Mouse (Mus musculus) midbrain, embryonic 16.5 days (tissue): ENCODE results near the gene Ethe1. TPM values are rescaled to one million over a fixed set of nuclear protein-coding genes. Genes with fewer than 3 reads are reported as not detected.

ENCODE experiments used
- ATAC-seq: fragments of 200-750 bp; cut with Nextera tagmentation; 2 replicates; pipeline ENCODE4 v1.8.0; 2017; ENCODE audit warnings: moderate TSS enrichment
- H3K27ac ChIP-seq: fragments of 300-500 bp; sonication (generic); 2 replicates; pipeline ENCODE4 v1.5.1; 2014; ENCODE audit warnings: mild to moderate bottlenecking, low read length, mixed read lengths
- H3K27me3 ChIP-seq: fragments of 300-500 bp; sonication (generic); 2 replicates; pipeline ENCODE4 v1.6.1; 2014; ENCODE audit warnings: low read depth, low read length, mixed read lengths; ENCODE audit not compliant: control insufficient read depth, insufficient read depth
- H3K36me3 ChIP-seq: fragments of 300-500 bp; sonication (generic); 2 replicates; pipeline ENCODE4 v1.6.1; 2014; ENCODE audit warnings: mild to moderate bottlenecking, low read length, moderate library complexity, mixed read lengths; ENCODE audit not compliant: control insufficient read depth, insufficient read depth
- H3K4me1 ChIP-seq: fragments of 300-500 bp; sonication (generic); 2 replicates; pipeline ENCODE4 v1.6.1; 2014; ENCODE audit warnings: mild to moderate bottlenecking, low read length, mixed read lengths; ENCODE audit not compliant: control insufficient read depth, insufficient read depth
- H3K4me2 ChIP-seq: fragments of 300-500 bp; sonication (generic); 2 replicates; pipeline ENCODE4 v1.6.1; 2014; ENCODE audit warnings: mild to moderate bottlenecking, low read length, mixed read lengths
- H3K4me3 ChIP-seq: fragments of 300-500 bp; sonication (generic); 2 replicates; pipeline ENCODE4 v1.5.1; 2014; ENCODE audit warnings: low read depth, mild to moderate bottlenecking, low read length, moderate library complexity, mixed read lengths
- H3K9ac ChIP-seq: fragments of 300-500 bp; sonication (generic); 2 replicates; pipeline ENCODE4 v1.6.1; 2014; ENCODE audit warnings: low read depth, low read length, mixed read lengths
- H3K9me3 ChIP-seq: fragments of 300-500 bp; sonication (generic); replicated peaks from 2 replicates; pipeline ENCODE4 v1.6.1; 2014; ENCODE audit warnings: mild to moderate bottlenecking, low read length, mixed read lengths; ENCODE audit not compliant: control insufficient read depth, poor library complexity, severe bottlenecking
- WGBS: fragments of 180-500 bp; shearing (Covaris S2); extraction: QIAGEN DNeasy Blood & Tissue Kit; methylation state at CpG from one replicate; pipeline ENCODE4 v1.1.7; 2014; 5-methylcytosine and 5-hydroxymethylcytosine counted together
- polyA plus RNA-seq: library from polyadenylated mRNA; unstranded; fragments of >200 nt; fragmentation: Nextera tagmentation; extraction: Ambion mirVana; gene quantifications from 2 replicates; pipeline ENCODE4 v1.2.1, GENCODE M21; 2015

The Ethe1 gene
- polyA plus RNA-seq, 1 experiment from 2014 or later = 30.7 TPM

DNA sequence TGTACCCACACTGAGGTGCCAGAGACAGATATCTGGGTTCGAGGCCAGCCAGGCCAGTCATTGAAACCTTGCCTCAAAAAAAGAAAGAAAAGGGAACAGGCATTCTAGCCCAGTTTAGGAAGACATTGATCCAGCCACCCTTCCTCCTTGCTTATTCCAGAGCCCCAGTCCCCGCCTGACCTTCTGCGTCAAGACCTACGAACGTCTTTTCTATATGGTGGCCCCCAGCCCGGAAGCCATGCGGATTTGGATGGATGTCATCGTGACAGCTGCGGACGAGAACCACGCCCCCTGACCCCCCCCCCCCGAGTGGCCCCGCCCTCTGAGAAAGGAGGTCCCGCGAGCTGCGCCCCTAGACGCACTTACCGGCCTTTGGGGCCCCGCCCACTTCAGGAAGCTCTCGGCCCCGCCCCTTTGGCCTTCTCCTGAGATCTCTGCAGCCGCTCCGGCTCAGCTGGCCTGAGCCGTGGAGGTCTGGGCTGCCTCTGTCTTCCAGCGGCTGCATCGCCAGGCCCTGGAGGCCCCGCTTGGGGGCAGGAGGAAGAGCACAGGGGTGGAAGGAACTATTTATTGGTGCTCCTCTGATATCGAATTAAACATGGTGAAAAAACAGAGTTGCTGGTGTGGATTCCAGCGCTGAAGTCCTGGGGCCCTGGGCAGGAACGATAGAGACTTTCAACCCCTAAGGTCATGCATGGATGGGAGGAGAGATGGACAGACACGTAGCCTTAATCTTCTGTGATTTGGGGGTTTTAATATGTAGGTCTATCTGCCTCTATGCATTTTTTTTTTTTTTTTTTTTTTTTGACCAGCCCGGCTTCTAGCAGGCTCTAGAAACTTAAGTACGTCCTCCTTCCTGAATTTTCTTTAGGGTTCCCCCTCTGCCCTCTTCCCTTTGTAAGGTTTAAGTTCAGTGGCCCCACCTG is 41.6 kb downstream of the Ethe1 start:
- 10% methylated on average over 27 of the region's 33 CpGs for WGBS
- H3K27ac ChIP-seq = no peak overlapping the region; the same call in 1 of the 2 replicates
- H3K9me3 ChIP-seq = no peaks in the 10 kb centered on the region
- H3K27me3 ChIP-seq = no peaks in the 10 kb centered on the region
- H3K9ac ChIP-seq = peak overlapping the region; percentile 66
- peak; percentile 81 for ATAC-seq
- peak overlapping the region; percentile 36 for H3K4me3 ChIP-seq
- peaks cover 6% of the 10 kb centered on the region; the same call in 1 of the 2 replicates for H3K4me1 ChIP-seq
- no peaks in the 10 kb centered on the region for H3K36me3 ChIP-seq
- H3K4me2 ChIP-seq = peak overlapping the region; percentile 72

DNA sequence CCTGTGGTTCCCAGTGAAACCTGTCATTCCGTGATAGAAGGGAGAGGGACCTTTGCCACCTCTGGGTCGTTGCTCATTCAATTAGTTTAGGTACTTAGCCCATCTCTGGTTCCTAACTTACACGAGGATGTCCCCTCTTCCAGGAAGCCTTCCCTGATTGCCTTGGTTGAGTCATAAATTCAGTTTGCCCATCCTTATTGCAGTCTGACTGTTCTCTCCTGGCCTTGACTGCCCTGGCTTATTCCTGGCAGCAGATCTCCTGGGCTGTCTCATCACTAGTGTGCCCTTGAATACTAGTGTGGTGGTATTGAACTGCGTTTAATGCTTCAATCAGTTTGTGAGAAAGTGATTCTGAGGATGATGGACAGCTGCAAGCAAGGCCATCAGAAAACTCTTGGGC is 42.3 kb downstream of the Ethe1 start:
- H3K4me2 ChIP-seq = no peak overlapping the region
- no peak overlapping the region for H3K9ac ChIP-seq
- no peak overlapping the region for H3K27ac ChIP-seq
- H3K4me1 ChIP-seq = peaks cover 6% of the 10 kb centered on the region; the same call in 1 of the 2 replicates
- no peaks in the 10 kb centered on the region for H3K36me3 ChIP-seq
- no peak for ATAC-seq
- H3K4me3 ChIP-seq = no peak overlapping the region
- H3K27me3 ChIP-seq = no peaks in the 10 kb centered on the region
- 74% methylated on average over 4 of the region's 4 CpGs for WGBS
- H3K9me3 ChIP-seq = no peaks in the 10 kb centered on the region

DNA sequence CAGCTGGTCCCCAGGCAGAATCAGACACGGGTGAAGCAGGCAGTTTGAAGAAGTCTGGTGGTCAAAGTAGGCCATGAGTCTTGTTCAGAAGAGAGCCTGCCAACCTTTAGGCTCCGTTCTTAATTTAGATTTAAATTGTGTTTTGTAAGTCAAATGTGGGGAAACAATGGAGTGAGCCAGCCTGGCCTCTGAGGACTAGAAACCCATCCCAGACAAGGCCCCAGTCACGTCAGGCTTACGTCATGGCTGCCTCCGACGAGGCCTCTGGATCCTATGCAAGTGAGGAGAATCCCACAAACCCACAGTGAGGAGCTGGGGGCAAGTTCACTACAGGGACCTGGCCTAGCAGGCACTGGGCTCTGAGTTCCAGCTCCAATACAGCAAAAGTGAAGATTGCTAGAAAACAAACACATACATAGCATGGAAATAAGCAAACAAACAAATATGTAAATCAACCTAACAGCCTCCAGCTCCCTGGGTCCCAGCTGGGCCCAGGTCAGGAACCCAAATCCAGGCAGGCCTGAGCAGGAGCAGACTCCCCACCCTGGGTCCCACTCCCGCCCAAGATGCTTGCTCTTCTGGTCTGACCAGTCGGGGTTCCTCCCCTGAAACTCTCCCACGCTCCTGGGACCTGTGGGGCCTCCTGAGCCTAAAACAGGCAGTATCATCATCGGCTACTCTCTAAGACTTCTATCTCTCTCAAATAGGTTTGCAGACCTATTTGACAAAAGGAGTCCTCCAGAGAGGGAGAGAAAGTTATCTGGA is 43.0 kb downstream of the Ethe1 start:
- no peak for ATAC-seq

DNA sequence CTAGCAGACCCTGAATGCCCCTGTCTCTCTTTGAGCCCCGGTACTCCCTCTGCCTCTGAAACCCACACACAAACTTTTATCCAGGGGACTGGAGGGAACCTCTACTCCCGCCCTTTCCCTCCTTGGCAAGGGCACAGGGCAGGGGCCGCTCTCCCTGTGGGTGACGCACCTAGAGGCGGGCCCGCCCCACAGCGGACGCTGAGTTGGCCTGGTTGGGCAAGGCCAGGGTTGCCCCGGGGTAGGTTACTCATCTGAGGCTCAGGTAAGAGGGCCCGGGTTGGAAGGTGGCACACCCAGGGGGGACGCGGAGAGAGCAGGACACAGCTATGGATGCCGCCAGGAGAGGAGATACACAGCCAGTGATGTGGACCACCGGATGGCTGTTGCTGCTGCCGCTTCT is 48.9 kb downstream of the Ethe1 start, which contains the start of gene Lypd3:
Gene Lypd3, plus strand, starts transcription at position 287 of the 400 bp plus-strand sequence.
- WGBS = 20% methylated on average over 15 of the region's 15 CpGs
- peaks cover 37% of the 10 kb centered on the region for H3K27me3 ChIP-seq
- H3K4me1 ChIP-seq = peaks cover 13% of the 10 kb centered on the region
- H3K27ac ChIP-seq = no peak within 1 kb of the TSS
- peak within 1 kb of the TSS; percentile 36 for H3K4me2 ChIP-seq
- H3K36me3 ChIP-seq = no peaks in the 10 kb centered on the region
- H3K9me3 ChIP-seq = no peaks in the 10 kb centered on the region
- peak within 1 kb of the TSS; percentile 8; the same call in 1 of the 2 replicates for H3K4me3 ChIP-seq
- no peak within 1 kb of the TSS for H3K9ac ChIP-seq
- no peak for ATAC-seq

More for the DNA sequence above, 43.0 kb downstream of the Ethe1 start:
- Histone ChIP-seq H3K9ac (no peak overlapping the region), H3K4me3 (no peak overlapping the region), H3K36me3 (no peaks in the 10 kb centered on the region), H3K27me3 (no peaks in the 10 kb centered on the region), H3K4me1 (peaks cover 6% of the 10 kb centered on the region; the same call in 1 of the 2 replicates), H3K9me3 (no peaks in the 10 kb centered on the region), H3K4me2 (no peak overlapping the region), H3K27ac (no peak overlapping the region)
- WGBS = 70% methylated on average over 10 of the region's 10 CpGs

DNA sequence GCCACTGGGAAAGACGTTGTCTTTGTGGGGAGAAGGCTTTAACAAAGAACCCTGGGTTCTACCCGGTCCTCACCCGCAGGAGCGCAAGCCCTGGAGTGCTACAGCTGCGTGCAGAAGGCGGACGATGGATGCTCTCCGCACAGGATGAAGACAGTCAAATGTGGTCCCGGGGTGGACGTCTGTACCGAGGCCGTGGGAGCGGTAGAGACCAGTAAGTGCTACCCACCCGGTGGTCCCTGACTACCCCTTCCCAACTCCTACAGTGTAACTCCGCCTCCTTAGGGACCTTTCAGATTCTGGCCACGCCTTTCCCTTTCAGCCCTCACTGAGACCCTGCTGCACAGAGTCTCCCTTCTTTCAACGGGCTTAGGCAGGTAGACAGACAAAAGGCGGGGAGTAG is 49.7 kb downstream of the Ethe1 start:
- Histone ChIP-seq H3K27ac (no peak overlapping the region), H3K4me1 (peaks cover 13% of the 10 kb centered on the region), H3K9ac (no peak overlapping the region), H3K9me3 (no peaks in the 10 kb centered on the region), H3K4me3 (peak overlapping the region; percentile 8; the same call in 1 of the 2 replicates), H3K36me3 (no peaks in the 10 kb centered on the region), H3K27me3 (peaks cover 37% of the 10 kb centered on the region), H3K4me2 (peak overlapping the region; percentile 36)
- ATAC-seq = peak; percentile 37; the same call in 1 of the 2 replicates
- under 1% methylated on average over 18 of the region's 18 CpGs for WGBS

DNA sequence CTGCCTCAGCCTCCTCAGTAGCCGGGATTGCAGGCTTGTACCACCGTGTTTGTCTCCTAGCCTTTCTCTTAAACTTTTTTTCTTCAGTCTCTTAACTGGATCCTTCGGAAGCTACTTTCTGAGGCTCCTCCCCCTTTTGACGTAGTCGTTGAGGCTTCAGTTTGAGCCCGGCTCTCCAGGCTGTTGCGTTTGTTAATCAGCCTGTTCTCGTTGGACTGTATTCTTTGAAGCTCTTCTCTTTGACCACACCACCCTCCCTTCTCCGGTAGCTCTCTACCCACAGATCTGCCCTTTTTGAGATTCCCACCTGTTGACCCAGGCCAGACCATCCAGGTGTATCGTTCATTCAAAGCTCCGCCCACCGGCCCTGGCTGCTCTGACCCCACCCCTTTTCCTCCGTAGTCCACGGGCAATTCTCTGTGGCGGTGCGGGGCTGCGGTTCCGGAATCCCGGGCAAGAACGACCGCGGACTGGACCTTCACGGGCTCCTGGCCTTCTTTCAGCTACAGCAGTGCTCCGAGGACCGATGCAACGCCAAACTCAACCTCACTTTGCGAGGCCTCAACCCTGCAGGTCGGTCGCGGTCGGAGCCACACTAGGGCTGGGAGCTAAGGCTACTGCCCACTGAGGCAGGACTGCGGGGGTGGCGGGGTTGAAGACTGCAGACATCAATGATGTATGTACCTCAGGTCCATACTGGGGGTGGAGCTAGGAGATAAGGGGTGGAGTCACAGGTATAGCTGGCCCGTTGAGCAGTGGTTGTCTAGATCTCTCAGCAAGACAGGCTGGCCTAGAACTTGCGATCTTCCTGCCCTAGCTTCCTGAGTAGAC is 50.9 kb downstream of the Ethe1 start:
- Histone ChIP-seq H3K36me3 (no peaks in the 10 kb centered on the region), H3K4me1 (peaks cover 13% of the 10 kb centered on the region), H3K4me3 (peak overlapping the region; percentile 42), H3K27ac (no peak overlapping the region), H3K27me3 (peaks cover 37% of the 10 kb centered on the region), H3K9me3 (no peaks in the 10 kb centered on the region), H3K9ac (peak overlapping the region; percentile 43), H3K4me2 (peak overlapping the region; percentile 82)
- peak; percentile 52 for ATAC-seq
- WGBS = 4% methylated on average over 35 of the region's 35 CpGs

DNA sequence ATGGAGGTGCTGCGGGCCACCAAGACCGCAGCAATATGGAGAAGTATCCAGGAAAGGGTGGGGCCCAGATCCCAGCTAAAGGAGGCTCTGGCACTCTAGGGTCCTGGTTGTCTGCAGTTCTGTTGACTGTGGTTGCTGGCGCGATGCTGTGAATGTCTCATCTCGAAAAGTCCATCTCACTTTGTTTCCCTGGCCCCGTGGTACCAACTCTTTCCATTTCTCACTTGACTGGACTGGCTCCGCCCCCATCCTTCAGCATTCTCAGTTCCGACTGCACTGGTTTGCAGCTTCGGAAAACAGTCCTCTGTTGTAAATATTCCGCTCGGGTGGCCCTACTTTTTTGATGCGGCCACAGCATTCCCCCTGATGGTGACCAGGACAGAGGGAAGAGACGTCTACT is 53.1 kb downstream of the Ethe1 start:
- H3K9ac ChIP-seq = no peak overlapping the region
- H3K4me1 ChIP-seq = peaks cover 13% of the 10 kb centered on the region
- no peak overlapping the region for H3K4me3 ChIP-seq
- WGBS = 63% methylated on average over 13 of the region's 13 CpGs
- H3K4me2 ChIP-seq = no peak overlapping the region
- ATAC-seq = no peak
- H3K36me3 ChIP-seq = no peaks in the 10 kb centered on the region
- H3K27ac ChIP-seq = no peak overlapping the region
- no peaks in the 10 kb centered on the region for H3K9me3 ChIP-seq
- H3K27me3 ChIP-seq = peaks cover 37% of the 10 kb centered on the region

DNA sequence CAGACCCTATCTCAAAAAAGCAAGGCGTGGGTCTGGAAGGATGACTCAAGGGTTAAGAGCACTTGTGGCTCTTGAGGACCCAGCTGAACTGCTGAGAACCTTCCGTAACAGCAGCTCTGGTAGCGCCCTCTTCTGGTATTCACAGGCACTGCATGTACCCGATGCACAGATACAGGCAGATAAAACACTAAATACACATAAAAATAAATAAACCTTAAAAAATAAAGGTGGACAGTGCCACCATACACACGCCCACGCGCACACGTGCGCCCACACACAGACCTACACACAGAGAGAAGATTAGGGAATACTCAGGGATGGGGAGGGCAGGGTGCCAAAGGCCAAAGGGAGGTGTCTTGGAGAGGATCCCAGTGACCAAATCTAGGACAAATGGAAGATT is 55.1 kb downstream of the Ethe1 start:
- no peak overlapping the region for H3K4me3 ChIP-seq
- ATAC-seq = no peak
- H3K27ac ChIP-seq = no peak overlapping the region
- H3K4me1 ChIP-seq = peaks cover 10% of the 10 kb centered on the region; the same call in 1 of the 2 replicates
- 5% methylated on average over 9 of the region's 9 CpGs for WGBS
- H3K27me3 ChIP-seq = peaks cover 22% of the 10 kb centered on the region
- H3K9ac ChIP-seq = no peak overlapping the region
- H3K36me3 ChIP-seq = no peaks in the 10 kb centered on the region
- H3K9me3 ChIP-seq = no peaks in the 10 kb centered on the region
- no peak overlapping the region for H3K4me2 ChIP-seq
